Mouse (Mus musculus): ENCODE results near the gene Nudt16. TPM values are rescaled to one million over a fixed set of nuclear protein-coding genes. Genes with fewer than 3 reads are reported as not detected.

The Nudt16 gene
- polyA plus RNA-seq (2014; fragmentation: Illumina TruSeq; extraction: RNeasy Lipid Tissue Mini Kit (QIAGEN cat#74804); ENCODE audit: low read depth, low replicate concordance): 27.9 TPM

DNA sequence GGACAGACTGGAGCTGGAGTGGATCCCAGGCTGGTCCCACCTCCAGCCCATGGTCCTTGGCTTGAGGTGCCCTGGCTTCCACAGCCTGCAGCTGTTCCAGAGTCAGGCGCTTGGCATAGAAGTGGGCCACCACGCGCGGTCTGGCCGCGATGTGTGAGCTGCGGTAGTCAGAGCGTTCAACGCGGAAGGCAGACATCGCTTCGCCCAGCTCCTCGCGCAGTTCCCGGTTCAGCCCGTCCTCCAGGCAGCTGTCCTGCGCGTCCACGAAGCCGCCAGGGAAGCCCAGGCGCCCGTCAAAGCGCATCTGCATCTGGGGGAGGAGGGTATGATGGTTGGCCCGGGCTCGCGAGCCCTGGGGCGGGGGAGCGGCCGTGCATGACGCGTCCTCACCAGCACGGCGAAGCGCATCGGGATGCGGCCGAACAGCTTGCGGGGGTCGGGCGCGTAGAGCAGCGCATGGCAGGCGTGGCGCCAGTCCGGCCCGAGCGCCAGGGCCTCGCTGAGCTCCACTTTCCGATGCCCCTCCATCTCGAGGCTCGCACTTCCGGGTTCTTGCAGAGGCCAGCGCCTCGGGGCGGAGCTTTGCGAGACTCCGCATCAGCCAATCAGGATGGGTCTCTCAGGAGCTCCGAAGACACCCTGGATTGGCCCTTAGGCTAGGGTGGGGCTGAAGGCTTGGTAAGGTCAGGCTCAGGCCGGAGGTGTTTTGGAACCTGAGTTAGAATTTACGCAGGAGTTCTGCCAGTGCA lies at the start of gene Nudt16:
Gene Nudt16 (minus strand): TSS at position 572 of the 749 bp plus-strand sequence.

DNA sequence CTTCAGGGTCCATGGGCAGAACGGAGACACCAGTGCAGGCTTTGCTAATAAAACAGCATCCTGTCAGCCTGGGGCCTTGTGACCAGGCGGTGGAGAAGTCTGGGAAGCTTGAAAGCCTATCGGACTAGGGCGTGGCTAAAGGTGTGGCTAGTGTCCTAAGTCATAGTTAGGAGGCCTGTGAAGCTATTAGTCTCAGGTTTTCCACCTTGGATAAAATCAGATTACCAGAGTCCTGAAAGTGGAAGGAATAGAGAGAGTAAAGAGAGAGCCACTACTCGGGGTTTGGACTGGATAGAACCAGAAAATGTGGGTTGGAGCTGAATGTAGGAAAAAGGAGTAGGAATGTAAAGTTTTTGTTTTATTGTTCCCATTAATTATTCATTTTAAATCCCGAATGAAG lies 13.4 kb upstream of the Nudt16 start, which contains the start of gene 1700080E11Rik:
Gene 1700080E11Rik (minus strand): TSS at position 101 of the 400 bp plus-strand sequence.

Other genes with a start within 250 kb of the Nudt16 start
- gene Mrpl3, start 78.6 kb downstream of the Nudt16 start, polyA plus RNA-seq (2014; fragmentation: Illumina TruSeq; extraction: RNeasy Lipid Tissue Mini Kit (QIAGEN cat#74804); ENCODE audit: low read depth, low replicate concordance): 85.4 TPM
- not detected for gene 1700080E11Rik, start 13.3 kb upstream of the Nudt16 start, polyA plus RNA-seq (2014; fragmentation: Illumina TruSeq; extraction: RNeasy Lipid Tissue Mini Kit (QIAGEN cat#74804); ENCODE audit: low read depth, low replicate concordance)

Data from sigmoid colon, adult 10 weeks (tissue).